Mouse (Mus musculus) frontal cortex, postnatal 36 days (tissue): ENCODE measurements around the gene Afap1l2.
A peak's percentile ranks its signal among the peaks of the same experiment; 100 is the strongest.

ENCODE experiments used
- DNase-seq, 2 experiments: peaks; one replicate each; pipeline ENCODE4 v3.0.0; 2022; ENCODE audit warnings: low spot score in 2 of 2

The Afap1l2 gene

GRCm38 (mm10) chr19:57007781-57008710, at the start of gene Afap1l2:
TSS of gene Afap1l2 (minus strand) at chr19:57008228.
- peak; percentile 34 to 46 for DNase-seq

- DNase-seq, result no peak
These were observed 49.5 kb upstream of the Afap1l2 start for GRCm38 (mm10) chr19:57057568-57057967.

GRCm38 (mm10) chr19:57055215-57056120, 47.4 kb upstream of the Afap1l2 start:
- peak; percentile 18 to 49 for DNase-seq

- DNase-seq, result no peak
These were observed 44.9 kb upstream of the Afap1l2 start for GRCm38 (mm10) chr19:57052959-57053358.

GRCm38 (mm10) chr19:57052016-57052415, 44.0 kb upstream of the Afap1l2 start:
- no peak for DNase-seq

GRCm38 (mm10) chr19:57049592-57050090, 41.6 kb upstream of the Afap1l2 start:
- DNase-seq, result no peak

GRCm38 (mm10) chr19:57047671-57048320, 39.8 kb upstream of the Afap1l2 start:
- DNase-seq, result no peak

GRCm38 (mm10) chr19:57039258-57039657, 31.2 kb upstream of the Afap1l2 start:
- DNase-seq, result peak in 1 of 2 experiments; percentile 17

GRCm38 (mm10) chr19:57036860-57037259, 28.8 kb upstream of the Afap1l2 start:
- no peak for DNase-seq

- peak; percentile 57 to 67 for DNase-seq
These were observed 23.6 kb upstream of the Afap1l2 start for GRCm38 (mm10) chr19:57031582-57031981.

GRCm38 (mm10) chr19:57029461-57029860, 21.4 kb upstream of the Afap1l2 start:
- no peak for DNase-seq

GRCm38 (mm10) chr19:57028327-57029179, 20.5 kb upstream of the Afap1l2 start:
- no peak for DNase-seq

GRCm38 (mm10) chr19:57026501-57026900, 18.5 kb upstream of the Afap1l2 start:
- no peak for DNase-seq

GRCm38 (mm10) chr19:57017785-57018179, 9.8 kb upstream of the Afap1l2 start:
- DNase-seq, result no peak

- no peak for DNase-seq
These were observed 9.2 kb upstream of the Afap1l2 start for GRCm38 (mm10) chr19:57016995-57017784.

- no peak for DNase-seq
These were observed 6.8 kb upstream of the Afap1l2 start for GRCm38 (mm10) chr19:57014808-57015207.

GRCm38 (mm10) chr19:57013271-57013677, 5.2 kb upstream of the Afap1l2 start:
- DNase-seq, result no peak

- DNase-seq, result no peak
These were observed 4.0 kb upstream of the Afap1l2 start for GRCm38 (mm10) chr19:57012068-57012467.

- no peak for DNase-seq
These were observed 2.0 kb upstream of the Afap1l2 start for GRCm38 (mm10) chr19:57010064-57010463.

GRCm38 (mm10) chr19:57009653-57010052, 1.6 kb upstream of the Afap1l2 start:
- DNase-seq, result no peak
